Mouse (Mus musculus) C2C12 (cell line): ENCODE measurements around the gene Rims3.

Experiments used
- CTCF ChIP-seq: IDR thresholded peaks from one replicate; pipeline ENCODE4 v1.5.1; 2011; ENCODE audit not compliant: control insufficient read depth, insufficient read depth, insufficient read length
- MYOG ChIP-seq: IDR thresholded peaks from one replicate; pipeline ENCODE4 v1.6.1; 2011; ENCODE audit not compliant: control insufficient read depth, insufficient read length; ENCODE audit errors: extremely low read depth
- USF1 ChIP-seq: IDR thresholded peaks from one replicate; pipeline ENCODE4 v1.6.1; 2011; ENCODE audit warnings: low read depth, mild to moderate bottlenecking, control low read depth, moderate library complexity

- TF ChIP-seq MYOG (no peak), CTCF (no peak), USF1 (no peak)
Observed at GRCm38 (mm10) chr4:120830767-120831166, 23.8 kb upstream of the Rims3 start.
